Comparison of ENCODE assay signal across 8 mouse cellular contexts in genomic region chr7:45078513-45078912, GRCm38 (mm10). TPM values are rescaled to one million over a fixed set of nuclear protein-coding genes. Genes with fewer than 3 reads are reported as not detected.
DNase-seq lines count a peak whose midpoint lies in the region; ATAC-seq and TF ChIP-seq lines count a peak whose summit lies in the region.

No protein-coding gene starts in this region.

- dilution Hi-C loops in CH12.LX (cut with MboI; ENCODE audit: extremely low pct_ligation_motif_present, extremely low pct_unique_long_range_greater_than_20kb, low sequenced_read_pairs): no loop called here

- in situ Hi-C loops in CH12.LX (cut with MboI; ENCODE audit: low pct_ligation_motif_present, low pct_unique_long_range_greater_than_20kb, low sequenced_read_pairs): no loop called here

- TF ChIP-seq RAD21 in CH12.LX (IDR thresholded peaks at IDR 0.05; ENCODE audit: low read depth, low read length): peak; percentile 63

- no peak overlapping the region for H3K9ac ChIP-seq in CH12.LX (ENCODE audit: insufficient read depth, low read depth)

- no peak overlapping the region for H3K4me3 ChIP-seq in CH12.LX (replicated peaks in 1 of 3; ENCODE audit: low read depth in 2 of 3, low read length in 2 of 3, poor library complexity in 1 of 3)

- H3K27ac ChIP-seq in CH12.LX (ENCODE audit: insufficient read depth, low read depth): no peak overlapping the region

- TF ChIP-seq POLR2A in CH12.LX (IDR thresholded peaks at IDR 0.05; ENCODE audit: low read depth, low read length): no peak

- no peak for TF ChIP-seq EP300 in CH12.LX (IDR thresholded peaks at IDR 0.05; ENCODE audit: low read length)

- peaks cover 5 to 13% of the 10 kb centered on the region in 2 experiments; a peak in 1 of 4 replicates for H3K4me1 ChIP-seq in CH12.LX (ENCODE audit: control insufficient read depth in 1 of 2, insufficient read depth in 2 of 2)

- TF ChIP-seq CTCF in CH12.LX (conservative IDR thresholded peaks at IDR 0.05 in 1 of 2, IDR thresholded peaks at IDR 0.05 in 1 of 2; ENCODE audit: low read depth in 2 of 2, low read length in 2 of 2): peak; percentile 57 to 79

- H3K9me3 ChIP-seq in CH12.LX (replicated peaks; ENCODE audit: low read length): no peaks in the 10 kb centered on the region

- H3K27me3 ChIP-seq in CH12.LX (replicated peaks): no peaks in the 10 kb centered on the region

- DNase-seq in A20 (ENCODE audit: low read depth, low spot score): peak; percentile 73
- peak; percentile 72 for DNase-seq in CH12.LX (ENCODE audit: extremely low read depth)
- DNase-seq in cerebellum, adult 11-12 months: peak; percentile 53
- DNase-seq in gastrocnemius, adult 18-20 months (ENCODE audit: low spot score): peak; percentile 79
- peak; percentile 83 to 90 for DNase-seq in kidney, postnatal 25 days
- DNase-seq in right cerebral cortex, postnatal 14 days: peak; percentile 75

- no peak overlapping the region for H3K4me2 ChIP-seq in CH12.LX (ENCODE audit: insufficient read depth, low read depth, poor library complexity, severe bottlenecking)

- no peaks in the 10 kb centered on the region for H3K79me2 ChIP-seq in CH12.LX (replicated peaks; ENCODE audit: control insufficient read depth, extremely low read depth, insufficient read depth, poor library complexity, severe bottlenecking)

- H3K36me3 ChIP-seq in CH12.LX (replicated peaks in 1 of 2; ENCODE audit: control insufficient read depth in 1 of 2, insufficient read depth in 1 of 2, low read length in 1 of 2): peaks cover 43 to 51% of the 10 kb centered on the region in 2 experiments

- ATAC-seq in megakaryocyte progenitor cell, adult 5-6 weeks (replicated peaks; ENCODE audit: poor library complexity): peak; percentile 40
- no peak for ATAC-seq in activated CD4-positive, CD25-positive, alpha-beta regulatory T cell, adult 4 months

TF ChIP-seq in CH12.LX, 34 proteins besides CTCF, POLR2A, EP300 and RAD21:
- TF ChIP-seq SMC3 (IDR thresholded peaks at IDR 0.05; ENCODE audit: low read depth, low read length) (peak; percentile 56), NELFE (IDR thresholded peaks at IDR 0.05; ENCODE audit: low read depth, low read length) (no peak), ZC3H11A (IDR thresholded peaks at IDR 0.05; ENCODE audit: low read depth, low read length) (no peak), BHLHE40 (IDR thresholded peaks at IDR 0.05; ENCODE audit: low read depth, low read length) (no peak)

RNA-seq across cellular contexts. Expression of gene Rcn3, which starts 13.5 kb away (rescaled TPM):
- total RNA-seq in CH12.LX (2012; rRNA removed): 0.38 and 0.42 TPM in 2 replicates
- not detected in 2 replicates for total RNA-seq in CH12.LX (2014; rRNA removed)
- polyA plus RNA-seq in CH12.LX (2012; ENCODE audit: insufficient read length, low read depth): not detected in 2 replicates
- total RNA-seq in gastrocnemius, adult 18-20 months (2021): 10 to 100 TPM in 1 of 2 experiments, 1 to 10 TPM in 1; 8.0 to 12.5 TPM
- total RNA-seq in megakaryocyte progenitor cell, adult 5-6 weeks (2015): 4.6 and 7.8 TPM in 2 replicates
- total RNA-seq in megakaryocyte progenitor cell, adult 5-6 weeks (2017): 5.4 TPM in 2 replicates
- 1 to 10 TPM; 4.7 to 5.4 TPM for polyA plus RNA-seq in activated CD4-positive, CD25-positive, alpha-beta regulatory T cell, adult 4 months (2017; shearing (Covaris generic))

RNA-seq across cellular contexts. Expression of gene Prrg2, which starts 16.0 kb away (rescaled TPM):
- total RNA-seq in CH12.LX (2012; rRNA removed) (7.1 and 7.6 TPM in 2 replicates), CH12.LX (2014; rRNA removed) (6.1 and 6.7 TPM in 2 replicates)
- 7.2 and 7.7 TPM in 2 replicates for polyA plus RNA-seq in CH12.LX (2012; ENCODE audit: insufficient read length, low read depth)
- 10 to 100 TPM; 10.2 to 10.4 TPM for total RNA-seq in gastrocnemius, adult 18-20 months (2021)
- 2.6 and 4.7 TPM in 2 replicates for total RNA-seq in megakaryocyte progenitor cell, adult 5-6 weeks (2015)
- 3.0 and 4.2 TPM in 2 replicates for total RNA-seq in megakaryocyte progenitor cell, adult 5-6 weeks (2017)
- polyA plus RNA-seq in activated CD4-positive, CD25-positive, alpha-beta regulatory T cell, adult 4 months (2017; shearing (Covaris generic)): 1 to 10 TPM in 1 of 2 experiments, under 1 TPM in 1; 0.41 to 1.2 TPM

RNA-seq across cellular contexts. Expression of gene Nosip, which starts 16.3 kb away (rescaled TPM):
- total RNA-seq in CH12.LX (2012; rRNA removed): 73.2 and 86.8 TPM in 2 replicates
- 79.3 and 81.4 TPM in 2 replicates for total RNA-seq in CH12.LX (2014; rRNA removed)
- polyA plus RNA-seq in CH12.LX (2012; ENCODE audit: insufficient read length, low read depth): 72.4 and 83.9 TPM in 2 replicates
- total RNA-seq in gastrocnemius, adult 18-20 months (2021): 10 to 100 TPM; 27.9 to 28.3 TPM
- total RNA-seq in megakaryocyte progenitor cell, adult 5-6 weeks (2015): 39.7 and 45.0 TPM in 2 replicates
- total RNA-seq in megakaryocyte progenitor cell, adult 5-6 weeks (2017): 46.8 and 49.2 TPM in 2 replicates
- polyA plus RNA-seq in activated CD4-positive, CD25-positive, alpha-beta regulatory T cell, adult 4 months (2017; shearing (Covaris generic)): 100 to 1,000 TPM; 143 to 161 TPM

RNA-seq across cellular contexts. Expression of gene Fcgrt, which starts 25.1 kb away (rescaled TPM):
- 0.13 and 0.17 TPM in 2 replicates for total RNA-seq in CH12.LX (2012; rRNA removed)
- not detected in 2 replicates for total RNA-seq in CH12.LX (2014; rRNA removed)
- polyA plus RNA-seq in CH12.LX (2012; ENCODE audit: insufficient read length, low read depth): 0.15 and 0.16 TPM in 2 replicates
- 10 to 100 TPM; 27.4 to 29.1 TPM for total RNA-seq in gastrocnemius, adult 18-20 months (2021)
- total RNA-seq in megakaryocyte progenitor cell, adult 5-6 weeks (2015): 0.54 and 0.62 TPM in 2 replicates
- total RNA-seq in megakaryocyte progenitor cell, adult 5-6 weeks (2017): 3.9 TPM in 2 replicates
- polyA plus RNA-seq in activated CD4-positive, CD25-positive, alpha-beta regulatory T cell, adult 4 months (2017; shearing (Covaris generic)): 1 to 10 TPM in 1 of 2 experiments, under 1 TPM in 1; 0.78 to 1.1 TPM

RNA-seq across cellular contexts. Expression of gene Prr12, which starts 25.8 kb away (rescaled TPM):
- total RNA-seq in CH12.LX (2012; rRNA removed): 5.7 and 6.5 TPM in 2 replicates
- total RNA-seq in CH12.LX (2014; rRNA removed): 1.1 and 1.2 TPM in 2 replicates
- polyA plus RNA-seq in CH12.LX (2012; ENCODE audit: insufficient read length, low read depth): 18.0 and 20.5 TPM in 2 replicates
- 10 to 100 TPM; 13.1 to 16.0 TPM for total RNA-seq in gastrocnemius, adult 18-20 months (2021)
- 20.5 and 21.7 TPM in 2 replicates for total RNA-seq in megakaryocyte progenitor cell, adult 5-6 weeks (2015)
- 2.8 and 4.0 TPM in 2 replicates for total RNA-seq in megakaryocyte progenitor cell, adult 5-6 weeks (2017)
- 10 to 100 TPM in 1 of 2 experiments, 1 to 10 TPM in 1; 9.5 to 11.4 TPM for polyA plus RNA-seq in activated CD4-positive, CD25-positive, alpha-beta regulatory T cell, adult 4 months (2017; shearing (Covaris generic))
